Mouse (Mus musculus): ENCODE measurements around the gene Map3k10. TPM values are rescaled to one million over a fixed set of nuclear protein-coding genes. Genes with fewer than 3 reads are reported as not detected.

The Map3k10 gene
- polyA plus RNA-seq, 1 experiment: not detected

DNA sequence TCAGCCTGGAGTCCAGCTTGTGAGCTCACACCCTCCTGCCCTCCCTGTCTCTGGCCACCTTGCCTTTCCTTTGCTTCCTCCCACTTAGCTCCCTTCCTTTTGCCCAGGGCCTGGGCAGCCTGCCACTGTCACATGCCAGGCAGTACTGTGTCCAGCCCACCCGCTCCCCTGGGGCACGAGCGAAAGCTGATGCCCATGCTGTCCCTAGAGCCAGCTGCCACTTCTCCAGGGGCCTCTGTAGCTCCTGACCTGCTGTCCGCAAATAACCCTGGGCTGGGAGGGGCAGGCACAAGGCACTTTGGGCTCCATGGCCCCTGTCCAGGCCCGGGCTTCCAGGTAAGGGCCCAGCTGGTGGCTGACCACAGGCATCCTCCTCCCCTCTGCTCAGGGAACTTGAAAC, 66.8 kb downstream of the Map3k10 start:
- H3K4me3 ChIP-seq (ENCODE audit: insufficient read depth, low read depth, low read length): no peak overlapping the region
- H3K27ac ChIP-seq (ENCODE audit: insufficient read depth, low read depth, low read length): peak overlapping the region; percentile 16
- peaks cover 39% of the 10 kb centered on the region for H3K4me1 ChIP-seq (ENCODE audit: control insufficient read depth, insufficient read depth, low read length)
- 47% methylated on average over 5 of the region's 5 CpGs for WGBS
- TF ChIP-seq POLR2A (IDR thresholded peaks at IDR 0.05; ENCODE audit: insufficient read depth, low read depth, low read length): 0 out of 2 replicates have a peak, but pooled peaks have one; percentile 27
- no peak for TF ChIP-seq CTCF (IDR thresholded peaks at IDR 0.05; ENCODE audit: insufficient read depth, low read depth, low read length)

DNA sequence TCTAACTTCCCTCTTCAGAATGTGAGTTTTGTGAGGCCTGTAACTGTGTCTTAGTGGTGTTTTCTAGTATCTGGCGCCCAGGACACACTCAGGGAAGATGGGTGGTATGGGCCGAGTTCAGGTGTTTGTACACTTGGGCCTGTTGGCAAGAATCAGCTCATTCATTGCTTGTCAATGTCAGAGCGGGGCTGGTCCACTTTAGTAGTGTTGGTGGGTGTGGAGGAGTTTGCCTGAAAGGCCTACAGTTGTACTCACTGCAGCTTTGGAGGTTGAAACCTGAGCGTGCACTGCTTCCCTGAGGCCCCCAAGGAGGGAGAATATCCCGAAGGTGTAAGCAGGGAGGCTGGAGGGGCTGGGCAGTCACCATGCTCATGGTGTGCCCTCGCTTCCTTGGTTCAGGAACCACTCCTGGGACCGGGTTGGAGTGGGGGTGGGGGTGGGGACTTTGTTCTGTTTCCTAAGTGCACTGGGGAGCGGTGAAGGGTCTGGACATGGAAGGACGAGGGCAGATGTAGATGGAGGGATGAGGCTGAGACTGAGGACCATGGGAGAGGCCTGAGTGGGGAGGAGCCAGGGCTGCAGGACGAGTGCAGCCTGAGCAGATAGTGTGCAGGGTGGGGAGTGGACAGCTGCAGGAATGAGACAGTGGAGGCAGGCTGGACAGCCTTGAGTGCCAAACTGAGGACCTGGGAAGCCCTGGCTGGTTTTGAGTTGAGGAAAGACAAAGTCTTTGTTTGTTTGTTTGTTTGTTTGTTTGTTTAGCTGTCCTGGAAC, 67.7 kb downstream of the Map3k10 start:
- H3K27ac ChIP-seq (ENCODE audit: insufficient read depth, low read depth, low read length): 0 out of 2 replicates have a peak overlapping the region, but pooled peaks have one; percentile 16
- 72% methylated on average over 10 of the region's 10 CpGs for WGBS
- no peak for TF ChIP-seq CTCF (IDR thresholded peaks at IDR 0.05; ENCODE audit: insufficient read depth, low read depth, low read length)
- TF ChIP-seq POLR2A (IDR thresholded peaks at IDR 0.05; ENCODE audit: insufficient read depth, low read depth, low read length): no peak

More for the DNA sequence above, 67.7 kb downstream of the Map3k10 start:
- H3K4me3 ChIP-seq (ENCODE audit: insufficient read depth, low read depth, low read length): no peak overlapping the region
- H3K4me1 ChIP-seq (ENCODE audit: control insufficient read depth, insufficient read depth, low read length): peaks cover 43% of the 10 kb centered on the region

Other genes starting within 250 kb of the Map3k10 start
- gene Sptbn4, start 226.9 kb downstream of the Map3k10 start, polyA plus RNA-seq (2012; ENCODE audit: insufficient read depth, insufficient read length, low replicate concordance, missing spikeins): not detected in 2 replicates
- not detected in 2 replicates for gene Blvrb, start 226.6 kb downstream of the Map3k10 start, polyA plus RNA-seq (2012; ENCODE audit: insufficient read depth, insufficient read length, low replicate concordance, missing spikeins)
- not detected in 2 replicates for gene Sertad3, start 200.8 kb downstream of the Map3k10 start, polyA plus RNA-seq (2012; ENCODE audit: insufficient read depth, insufficient read length, low replicate concordance, missing spikeins)
- gene Sertad1, start 187.7 kb downstream of the Map3k10 start, polyA plus RNA-seq (2012; ENCODE audit: insufficient read depth, insufficient read length, low replicate concordance, missing spikeins): not detected in 2 replicates
- gene Prx, start 175.3 kb downstream of the Map3k10 start, polyA plus RNA-seq (2012; ENCODE audit: insufficient read depth, insufficient read length, low replicate concordance, missing spikeins): not detected in 2 replicates
- gene Hipk4, start 151.3 kb downstream of the Map3k10 start, polyA plus RNA-seq (2012; ENCODE audit: insufficient read depth, insufficient read length, low replicate concordance, missing spikeins): not detected in 2 replicates
- not detected in 2 replicates for gene Pld3, start 121.4 kb downstream of the Map3k10 start, polyA plus RNA-seq (2012; ENCODE audit: insufficient read depth, insufficient read length, low replicate concordance, missing spikeins)
- not detected in 2 replicates for gene 2310022A10Rik, start 121.4 kb downstream of the Map3k10 start, polyA plus RNA-seq (2012; ENCODE audit: insufficient read depth, insufficient read length, low replicate concordance, missing spikeins)
- gene Akt2, start 83.0 kb downstream of the Map3k10 start, polyA plus RNA-seq (2012; ENCODE audit: insufficient read depth, insufficient read length, low replicate concordance, missing spikeins): not detected in 2 replicates
- gene Ttc9b, start 20.7 kb downstream of the Map3k10 start, polyA plus RNA-seq (2012; ENCODE audit: insufficient read depth, insufficient read length, low replicate concordance, missing spikeins): not detected in 2 replicates
- not detected in 2 replicates for gene Zfp607b, start 14.7 kb upstream of the Map3k10 start, polyA plus RNA-seq (2012; ENCODE audit: insufficient read depth, insufficient read length, low replicate concordance, missing spikeins)
- gene Zfp60, start 56.8 kb upstream of the Map3k10 start, polyA plus RNA-seq (2012; ENCODE audit: insufficient read depth, insufficient read length, low replicate concordance, missing spikeins): not detected in 2 replicates
- gene Zfp626, start 132.6 kb upstream of the Map3k10 start, polyA plus RNA-seq (2012; ENCODE audit: insufficient read depth, insufficient read length, low replicate concordance, missing spikeins): not detected in 2 replicates
- not detected in 2 replicates for gene Zfp59, start 164.0 kb upstream of the Map3k10 start, polyA plus RNA-seq (2012; ENCODE audit: insufficient read depth, insufficient read length, low replicate concordance, missing spikeins)
- gene Zfp607a, start 182.9 kb upstream of the Map3k10 start, polyA plus RNA-seq (2012; ENCODE audit: insufficient read depth, insufficient read length, low replicate concordance, missing spikeins): not detected in 2 replicates